Mouse (Mus musculus): ENCODE measurements at regions not wholly inside any gene's neighbourhood (a gene's known extent, or its start where the extent isn't known, plus 50 kb on each side); places are given as distances from the start of the nearest gene placed in this dataset.

GRCm38 (mm10) chr15:3640091-3640490, 56.8 kb upstream of the Ghr start:
- TF ChIP-seq CTCF (IDR thresholded peaks at IDR 0.05; ENCODE audit: low read depth), result no peak
- TF ChIP-seq EP300 (IDR thresholded peaks at IDR 0.05; ENCODE audit: low read depth), result no peak

Measured in heart, postnatal 0 days (tissue).